Mouse (Mus musculus): ENCODE results near the gene Smim17. TPM values are rescaled to one million over a fixed set of nuclear protein-coding genes. Genes with fewer than 3 reads are reported as not detected.
A peak's percentile ranks its signal among the peaks of the same experiment; 100 is the strongest.
"Not testable (repeated sequence)": the region's sequence is repeated elsewhere in the genome, so short reads cannot be mapped to it uniquely, and the experiment has no call there.

The Smim17 gene
- total RNA-seq (2021): not detected

DNA sequence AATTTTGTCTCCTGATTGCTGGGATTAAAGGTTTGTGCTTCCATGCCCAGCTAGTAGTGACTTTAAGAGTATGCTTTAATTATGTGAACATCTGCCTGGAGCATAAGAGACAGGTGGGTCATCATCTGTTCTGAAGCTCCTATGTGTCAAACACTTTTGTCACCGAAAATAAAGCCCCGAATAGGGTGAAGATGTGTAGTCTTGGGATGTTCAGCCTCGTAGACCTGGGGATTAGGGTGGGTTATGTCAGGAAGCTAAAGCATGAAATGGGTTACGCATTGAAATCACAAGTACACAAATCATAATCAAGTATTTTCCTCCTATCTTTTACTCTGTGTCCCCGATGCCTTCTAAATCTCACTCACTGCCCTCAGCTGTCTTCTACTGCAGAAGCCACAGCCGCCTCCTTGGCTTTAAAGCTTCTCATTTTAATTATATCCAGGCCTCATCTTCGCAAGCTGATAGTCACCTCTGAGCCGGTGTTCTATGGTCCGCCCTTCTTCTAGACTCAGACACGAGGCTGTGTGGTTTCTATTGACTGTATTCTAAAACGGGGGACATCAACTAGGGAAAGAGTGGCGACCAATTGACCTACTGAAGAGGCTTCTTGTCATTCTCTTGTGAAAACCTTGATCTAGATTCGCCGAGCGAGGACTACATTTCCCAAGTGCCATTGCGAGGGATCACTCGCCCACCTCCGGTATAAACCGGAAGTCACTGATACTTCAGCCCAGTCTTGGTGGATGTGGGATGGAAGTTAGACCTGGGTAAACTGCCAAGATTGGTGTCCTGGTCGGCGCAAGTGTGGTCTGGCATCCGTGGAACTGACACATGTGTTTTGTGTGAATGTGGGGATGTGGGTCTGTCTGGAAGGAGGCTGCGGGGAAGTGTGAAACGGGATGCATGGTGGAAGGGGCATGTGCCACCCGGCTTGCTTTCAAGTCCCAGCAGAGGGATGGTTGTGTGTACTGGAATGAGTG is at the start of gene Smim17:
TSS of gene Smim17 (plus strand) at position 720 of the 980 bp plus-strand sequence.
- intact Hi-C loops (cut with DNase I): no loop called here
- DNase-seq (ENCODE audit: low spot score): peak; percentile 2

DNA sequence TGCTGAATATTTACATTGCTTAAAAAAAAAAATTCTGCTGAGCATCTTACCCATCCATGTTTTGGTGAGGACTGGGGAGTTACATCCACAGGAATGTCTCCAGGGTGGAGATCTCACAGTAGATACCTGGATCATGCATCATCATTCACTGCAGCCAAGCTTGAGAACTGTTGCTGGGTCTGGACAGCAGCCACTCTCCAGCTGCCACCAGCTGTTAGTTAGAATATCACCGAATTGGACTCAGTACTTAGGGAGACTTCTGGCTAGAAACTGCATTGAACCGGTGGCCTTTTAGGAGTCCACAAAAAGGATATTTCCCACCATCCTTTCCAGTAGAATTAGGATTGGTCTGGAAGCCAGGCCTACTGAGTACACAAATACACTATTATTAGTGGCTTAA is 40.4 kb upstream of the Smim17 start:
- no peak for DNase-seq (ENCODE audit: low spot score)
- intact Hi-C loops (cut with DNase I): loop anchor here (5.0 kb wide), 1 partner anchor 229 kb away; no protein-coding TSS in a partner anchor

DNA sequence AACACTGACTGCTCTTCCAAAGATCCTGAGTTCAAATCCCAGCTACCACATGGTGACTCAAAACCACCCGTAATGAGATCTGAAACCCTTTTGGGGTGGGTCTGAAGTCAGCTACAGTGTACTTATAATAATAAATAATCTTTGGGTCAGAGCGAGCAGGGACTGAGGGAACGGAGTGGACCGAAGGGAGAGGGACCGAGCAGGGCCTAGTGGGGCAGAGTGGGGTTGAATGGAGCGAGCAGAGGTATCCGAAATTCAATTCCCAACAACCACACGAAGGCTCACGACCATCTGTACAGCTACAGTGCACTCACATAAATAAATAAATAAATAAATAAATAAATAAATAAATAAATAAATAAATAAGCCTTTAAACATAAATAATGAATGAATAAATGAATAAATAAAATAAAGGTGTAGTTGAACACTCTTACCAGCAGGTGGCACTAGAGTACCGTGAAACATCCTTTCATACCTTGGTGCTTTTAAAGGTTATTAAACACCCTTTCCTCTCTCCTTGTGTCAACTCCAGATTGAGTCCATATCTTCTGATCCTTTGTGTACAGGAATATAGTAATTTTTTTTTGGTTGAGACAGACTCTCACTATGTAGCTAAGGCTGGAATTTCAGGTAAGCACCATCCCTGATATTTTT is 39.5 kb upstream of the Smim17 start:
- intact Hi-C loops (cut with DNase I): loop anchor here (1.0 to 5.0 kb wide), 2 partner anchors 72 to 228 kb away; no protein-coding TSS in a partner anchor

DNA sequence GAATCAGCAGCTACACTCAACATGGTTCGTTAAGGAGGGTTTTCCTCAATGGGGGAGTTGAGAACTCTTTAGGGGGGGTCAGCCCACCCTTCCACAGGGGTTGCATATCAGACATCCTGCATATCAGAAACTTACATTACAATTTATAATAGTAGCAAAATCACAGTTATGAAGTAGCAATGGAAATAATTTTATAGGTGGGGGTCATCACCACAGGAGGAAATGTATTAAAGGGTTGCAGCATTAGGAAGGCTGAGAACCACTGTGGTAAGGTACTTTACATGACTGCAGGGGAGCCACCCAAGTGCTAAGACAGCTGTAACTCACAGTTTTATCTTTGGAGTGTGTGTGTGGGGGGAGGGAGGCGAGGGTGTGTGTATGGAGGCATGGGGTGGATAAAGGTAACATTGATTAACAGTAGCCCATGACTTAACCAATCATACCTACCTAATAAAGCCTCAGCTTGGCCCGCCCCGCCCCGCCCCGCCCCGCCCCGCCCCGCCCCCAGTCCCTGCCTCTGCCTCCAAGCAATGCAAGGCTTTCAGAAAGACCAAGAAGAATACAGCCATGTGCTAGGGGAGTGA is 37.9 kb upstream of the Smim17 start:
- no peak for DNase-seq (ENCODE audit: low spot score)
- intact Hi-C loops (cut with DNase I): loop anchor here (2.0 to 10.0 kb wide), 4 partner anchors 206 to 924 kb away; partner anchors contain the start of gene Zfp787

More for the DNA sequence above, 39.5 kb upstream of the Smim17 start:
- DNase-seq (ENCODE audit: low spot score): no peak

DNA sequence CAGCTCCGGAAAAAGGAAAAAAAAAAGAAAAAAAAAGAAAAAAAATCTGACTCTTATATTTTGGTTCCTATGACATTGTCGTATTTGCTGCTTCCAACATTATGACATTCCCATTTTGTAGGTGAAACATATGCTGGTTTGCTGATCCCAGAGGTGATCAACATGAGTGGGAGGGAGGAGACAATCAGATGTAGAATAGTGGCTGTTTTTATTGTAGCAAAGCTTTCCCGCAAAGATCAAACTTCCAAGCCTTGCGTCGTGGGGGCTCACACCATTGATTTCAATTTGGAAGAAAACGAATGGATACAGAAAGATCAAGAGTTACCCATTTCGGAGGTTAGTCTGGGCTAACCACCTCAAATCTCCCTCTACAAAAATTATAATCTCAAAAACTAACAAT is 36.8 kb upstream of the Smim17 start:
- DNase-seq (ENCODE audit: low spot score): no peak
- intact Hi-C loops (cut with DNase I): loop anchor here (2.0 to 10.0 kb wide), 4 partner anchors 207 to 923 kb away; partner anchors contain the start of gene Zfp787

DNA sequence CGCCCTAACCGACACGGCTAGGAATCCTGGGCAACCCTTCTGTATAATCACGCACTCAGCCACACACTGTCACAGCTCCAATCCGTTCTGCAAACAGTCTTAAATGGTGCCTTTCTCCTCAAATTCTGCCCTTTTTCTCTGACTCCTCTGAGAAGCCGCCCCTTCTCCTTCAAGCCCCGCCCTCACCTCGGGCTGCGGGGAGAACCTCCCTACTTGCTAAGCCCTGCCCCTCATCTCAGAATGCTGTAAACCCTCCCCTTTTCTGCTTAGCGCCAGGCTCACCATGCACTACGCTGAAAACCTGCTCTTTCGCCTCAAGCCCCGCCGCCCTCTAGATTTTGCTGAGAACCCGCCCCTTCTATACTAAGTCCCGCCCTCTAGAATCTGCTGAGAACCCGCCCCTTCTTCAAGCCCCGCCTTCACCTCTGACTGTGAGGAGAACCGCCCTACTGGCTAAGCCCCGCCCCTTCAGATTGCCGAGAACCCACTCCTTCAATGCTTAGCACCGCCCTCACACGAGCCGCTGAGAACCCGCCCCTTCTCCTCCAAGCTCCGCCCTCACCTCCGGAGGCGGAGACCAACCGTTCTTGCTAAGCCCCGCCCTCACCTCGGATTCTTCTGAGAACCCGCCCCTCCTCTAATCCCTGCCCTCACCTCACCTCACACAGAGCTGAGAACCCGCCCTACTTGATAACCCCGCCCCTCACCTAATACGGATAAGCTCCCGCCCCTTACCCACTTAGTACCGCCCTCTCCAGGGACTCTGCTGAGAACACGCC is 36.1 kb upstream of the Smim17 start:
- DNase-seq (ENCODE audit: low spot score): peak; percentile 94
- intact Hi-C loops (cut with DNase I): loop anchor here (10.0 kb wide), 3 partner anchors 208 to 922 kb away; partner anchors contain the start of gene Zfp787

DNA sequence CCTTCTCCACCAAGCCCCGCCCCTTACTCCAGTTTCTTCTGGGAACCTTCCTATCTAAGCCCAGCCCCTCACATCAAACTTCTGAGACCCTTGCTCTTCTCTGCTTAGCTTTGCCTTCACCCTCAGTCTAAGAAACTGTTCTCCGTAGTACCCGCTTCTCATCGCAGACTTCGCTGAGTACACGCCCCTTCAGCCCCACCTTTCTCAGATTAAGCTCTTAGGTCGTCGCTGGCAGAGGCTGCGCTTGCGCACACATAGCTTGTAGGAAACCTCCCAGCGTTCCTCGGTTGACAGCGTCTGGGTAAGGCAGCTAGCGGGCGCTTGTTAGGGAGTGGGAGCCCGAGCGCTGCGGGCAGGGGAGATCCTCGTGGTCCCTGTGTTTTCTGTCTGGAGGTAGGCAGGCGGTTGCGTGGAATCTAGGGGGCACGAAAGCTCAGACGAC is 35.4 kb upstream of the Smim17 start, which contains the start of gene Zfp78:
TSS of gene Zfp78 (plus strand) at position 234 of the 442 bp plus-strand sequence.
- intact Hi-C loops (cut with DNase I): loop anchor here (10.0 kb wide), 3 partner anchors 208 to 922 kb away; partner anchors contain the start of gene Zfp787
- peak; percentile 65 for DNase-seq (ENCODE audit: low spot score)

DNA sequence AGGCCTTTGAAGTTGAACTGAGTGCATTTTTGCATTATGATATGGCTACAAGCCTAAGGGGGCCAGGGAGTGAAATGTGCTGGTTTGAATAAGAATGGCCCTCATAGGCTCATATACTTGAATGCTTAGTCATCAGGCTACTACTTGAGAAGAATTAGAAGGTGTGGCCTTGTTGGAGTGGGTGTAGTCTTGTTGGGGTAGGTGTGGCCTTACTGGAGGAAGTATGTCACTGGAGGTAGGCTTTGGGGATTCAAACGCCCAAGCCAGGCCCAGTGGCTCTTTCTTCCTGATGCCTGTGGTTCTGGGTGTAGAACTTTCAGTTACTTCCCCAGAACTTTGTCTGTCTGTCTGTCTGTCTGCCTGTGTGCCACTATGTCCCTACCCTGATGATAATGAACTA is 33.8 kb upstream of the Smim17 start:
- DNase-seq (ENCODE audit: low spot score): no peak
- intact Hi-C loops (cut with DNase I): loop anchor here (1.0 to 10.0 kb wide), 5 partner anchors 18 to 920 kb away; partner anchors contain the start of genes Zfp28 and Zfp787

DNA sequence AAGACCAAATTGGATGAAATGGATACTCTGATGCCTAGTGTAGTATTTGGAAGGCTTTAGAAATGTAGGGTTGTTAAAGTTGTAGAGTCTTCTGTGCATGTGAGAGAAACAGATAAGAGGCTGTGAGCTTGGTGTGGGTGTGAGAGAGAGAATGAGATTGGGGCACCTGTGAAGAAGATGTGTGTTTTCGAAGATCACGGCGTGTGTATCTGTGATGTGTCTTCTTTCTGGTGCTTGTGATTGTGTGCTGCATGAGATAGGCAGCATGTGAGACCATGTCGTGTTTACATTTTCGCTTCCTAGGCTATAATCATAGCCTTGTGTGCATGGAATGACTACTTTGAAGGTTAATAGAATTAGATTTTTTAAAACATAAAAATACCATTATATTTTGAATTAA is 31.3 kb upstream of the Smim17 start:
- intact Hi-C loops (cut with DNase I): loop anchor here (10.0 kb wide), 3 partner anchors 212 to 918 kb away; partner anchors contain the start of gene Zfp787
- no peak for DNase-seq (ENCODE audit: low spot score)

DNA sequence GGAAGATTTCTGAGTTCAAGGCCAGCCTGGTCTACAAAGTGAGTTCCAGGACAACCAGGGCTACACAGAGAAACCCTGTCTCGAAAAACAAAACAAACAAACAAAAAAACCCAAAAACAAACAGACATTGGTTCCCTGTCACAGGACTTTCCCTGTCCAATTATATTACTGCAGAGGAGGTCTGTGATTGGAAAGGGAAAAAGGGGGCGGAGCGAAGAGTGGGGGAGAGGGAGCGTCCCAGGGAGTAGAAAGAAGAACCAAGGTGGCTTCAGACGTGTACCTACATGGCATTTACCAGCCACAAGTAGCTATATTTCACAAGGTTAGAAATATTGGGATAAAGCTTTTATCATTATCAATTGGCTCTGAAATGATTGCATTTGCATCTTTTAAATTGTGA is 30.4 kb upstream of the Smim17 start:
- not testable (repeated sequence) for DNase-seq (ENCODE audit: low spot score)
- intact Hi-C loops (cut with DNase I): loop anchor here (10.0 kb wide), 3 partner anchors 213 to 917 kb away; partner anchors contain the start of gene Zfp787

DNA sequence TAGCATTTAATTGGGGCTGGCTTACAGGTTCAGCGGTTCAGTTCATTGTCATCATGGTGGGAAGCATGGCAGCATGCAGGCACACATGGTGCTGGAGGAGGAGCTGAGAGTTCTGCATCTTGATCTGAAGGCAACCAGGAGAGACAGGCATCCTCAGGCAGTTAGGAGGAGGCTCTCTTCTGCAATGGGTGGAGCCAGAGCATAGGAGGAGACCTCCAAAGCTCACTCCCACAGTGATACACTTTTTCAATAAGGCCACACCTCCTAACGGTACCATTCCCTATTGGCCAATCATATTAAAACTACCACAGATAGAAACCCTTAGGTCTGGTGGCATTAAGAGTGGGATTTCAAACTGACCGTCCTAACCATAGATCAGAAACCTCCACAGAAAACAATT is 29.1 kb upstream of the Smim17 start:
- intact Hi-C loops (cut with DNase I): loop anchor here (10.0 kb wide), 3 partner anchors 215 to 915 kb away; partner anchors contain the start of gene Zfp787

DNA sequence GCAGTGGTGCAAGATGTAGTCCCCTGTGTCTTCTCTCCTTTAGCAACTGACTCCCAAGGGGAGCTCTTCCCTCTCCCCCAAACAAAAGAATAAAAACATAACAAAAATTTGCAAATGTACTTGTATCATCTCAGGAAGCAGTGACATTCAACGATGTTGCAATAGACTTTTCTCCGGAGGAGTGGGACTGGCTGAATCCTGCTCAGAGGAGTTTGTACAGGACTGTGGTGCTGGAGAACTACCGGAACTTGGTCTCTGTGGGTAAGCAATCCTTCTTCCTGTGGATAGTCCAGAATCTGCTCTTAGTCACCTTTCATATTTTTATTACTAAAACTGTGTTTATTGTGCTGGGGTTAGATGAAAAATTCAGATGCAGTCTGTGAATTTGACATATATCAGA is 25.5 kb upstream of the Smim17 start:
- no peak for DNase-seq (ENCODE audit: low spot score)
- intact Hi-C loops (cut with DNase I): no loop called here

More for the DNA sequence above, 29.1 kb upstream of the Smim17 start:
- no peak for DNase-seq (ENCODE audit: low spot score)

DNA sequence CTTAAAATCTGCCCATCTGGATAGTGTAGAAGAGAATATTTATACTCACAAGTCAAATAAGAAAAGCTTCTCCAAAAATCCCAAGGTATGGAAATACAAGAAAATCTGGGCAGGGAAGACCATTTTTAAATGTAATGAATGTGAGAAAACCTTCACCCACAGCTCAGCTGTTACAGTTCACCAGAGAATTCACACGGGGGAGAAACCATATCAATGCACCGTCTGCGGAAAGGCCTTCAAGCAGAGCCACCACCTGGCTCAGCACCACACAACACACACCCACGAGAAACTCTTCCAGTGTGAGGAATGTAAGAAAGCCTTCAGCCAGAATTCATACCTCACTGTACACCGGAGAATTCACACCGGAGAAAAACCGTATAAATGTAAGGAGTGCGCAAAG is 20.1 kb upstream of the Smim17 start:
- DNase-seq (ENCODE audit: low spot score): no peak
- intact Hi-C loops (cut with DNase I): no loop called here

DNA sequence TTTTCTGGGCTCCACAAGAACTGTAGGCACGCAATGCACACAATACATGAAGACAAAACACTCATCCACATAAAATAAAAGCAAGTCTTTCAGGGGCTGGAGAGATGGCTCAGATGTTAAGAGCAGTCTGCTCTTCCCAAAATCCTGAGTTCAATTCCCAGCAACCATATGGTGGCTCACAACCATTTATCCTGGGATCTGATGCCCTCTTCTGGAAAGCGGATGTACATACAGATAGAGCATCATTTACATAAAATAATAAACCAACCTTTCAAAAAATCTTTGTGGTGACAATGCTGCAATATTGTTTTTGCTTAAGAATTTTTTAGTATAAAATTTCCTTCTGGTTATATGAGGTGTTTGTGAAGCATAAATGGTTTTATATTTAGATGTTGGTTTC is 17.1 kb upstream of the Smim17 start:
- DNase-seq (ENCODE audit: low spot score): no peak
- intact Hi-C loops (cut with DNase I): loop anchor here (10.0 kb wide), 1 partner anchor 97 kb away; the partner anchor contains the start of gene Zfp667

DNA sequence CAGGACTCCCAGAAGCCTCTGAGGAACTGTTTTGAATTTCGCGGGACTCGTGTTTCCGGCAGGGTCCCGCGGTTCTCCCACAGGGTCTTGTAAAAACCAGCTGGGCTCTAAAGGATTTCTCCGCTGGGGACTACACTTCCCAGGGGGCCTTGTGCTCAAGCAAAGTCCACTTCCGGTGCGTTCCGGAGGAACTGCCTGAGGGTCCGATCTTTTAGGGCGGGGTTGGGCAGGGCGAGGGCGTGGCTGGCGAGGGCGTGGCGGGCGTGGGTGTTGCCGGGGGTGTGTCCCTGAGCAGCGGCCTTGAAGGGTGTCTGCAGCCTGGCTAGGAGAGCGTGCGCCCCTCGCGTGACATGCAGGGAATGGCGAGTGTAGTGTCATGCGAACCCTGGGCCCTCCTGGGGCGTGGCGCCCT is 15.5 kb upstream of the Smim17 start, which contains the start of gene Zfp28:
TSS of gene Zfp28 (plus strand) at position 252 of the 412 bp plus-strand sequence.
- intact Hi-C loops (cut with DNase I): loop anchor here (2.0 to 10.0 kb wide), 2 partner anchors 18 to 98 kb away; partner anchors contain the start of gene Zfp667
- peak; percentile 81 for DNase-seq (ENCODE audit: low spot score)

DNA sequence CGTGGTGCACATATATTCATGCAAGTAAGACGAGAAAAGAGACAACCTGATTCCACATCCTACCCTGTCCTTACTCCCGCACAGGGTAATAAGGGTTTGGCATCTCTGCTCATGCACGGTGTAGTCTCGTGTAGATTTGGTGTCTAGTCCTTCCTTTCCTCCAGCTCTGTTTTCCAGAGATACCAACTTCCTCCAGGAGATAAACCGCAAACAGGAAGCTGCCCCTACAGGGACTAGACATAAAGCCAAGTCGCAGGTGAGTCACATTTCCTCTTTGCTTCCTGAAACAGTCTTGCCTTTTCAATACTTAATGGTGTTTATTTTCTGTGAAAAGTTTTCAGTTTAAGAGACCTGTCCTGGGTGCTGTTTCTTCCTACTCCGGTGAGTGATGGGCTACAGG is 14.5 kb upstream of the Smim17 start:
- intact Hi-C loops (cut with DNase I): loop anchor here (10.0 kb wide), 1 partner anchor 99 kb away; the partner anchor contains the start of gene Zfp667
- DNase-seq (ENCODE audit: low spot score): no peak

DNA sequence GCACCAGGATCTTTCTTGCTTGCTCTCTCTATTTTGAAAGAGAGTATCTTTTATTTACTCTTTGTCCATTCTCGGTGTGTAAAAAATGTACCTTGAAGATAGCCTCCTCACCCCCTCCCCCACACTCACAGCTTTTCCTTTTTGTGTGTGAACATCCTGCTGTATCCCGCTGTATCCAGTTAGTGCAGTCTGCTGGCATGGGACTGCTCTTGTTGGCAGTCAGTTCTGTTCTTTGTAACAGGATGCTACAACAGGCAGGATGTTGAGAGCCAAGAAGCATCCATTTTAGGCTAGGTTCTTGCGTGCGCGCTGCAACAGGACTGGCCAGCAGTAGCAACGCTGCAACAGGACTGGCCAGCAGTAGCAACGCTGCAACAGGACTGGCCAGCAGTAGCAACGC is 11.5 kb upstream of the Smim17 start:
- no peak for DNase-seq (ENCODE audit: low spot score)
- intact Hi-C loops (cut with DNase I): loop anchor here (10.0 kb wide), 1 partner anchor 102 kb away; the partner anchor contains the start of gene Zfp667

DNA sequence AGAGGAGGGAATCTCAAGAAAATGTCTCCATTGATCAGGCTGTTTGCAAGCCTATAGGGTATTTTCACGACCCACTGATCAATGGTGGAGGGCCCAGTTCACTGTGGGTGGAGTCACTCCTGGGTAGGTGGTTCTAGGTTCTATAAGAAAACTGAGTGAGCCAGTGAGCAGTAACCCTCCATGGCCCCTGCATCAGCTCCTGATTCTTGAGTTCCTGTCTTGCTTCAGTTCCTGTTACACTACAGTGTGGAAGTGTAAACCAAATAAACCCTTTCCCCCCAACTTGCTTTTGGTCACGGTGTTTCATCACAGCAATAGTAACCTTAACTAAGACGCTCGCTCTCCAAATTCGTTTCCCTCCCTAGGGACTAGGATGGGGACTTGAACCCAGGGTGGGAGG is 9.5 kb upstream of the Smim17 start:
- DNase-seq (ENCODE audit: low spot score): no peak

More for the DNA sequence above, 9.5 kb upstream of the Smim17 start:
- intact Hi-C loops (cut with DNase I): loop anchor here (10.0 kb wide), 1 partner anchor 104 kb away; the partner anchor contains the start of gene Zfp667
